Mouse (Mus musculus): Measurements from ENCODE around the gene Col20a1. TPM values are rescaled to one million over a fixed set of nuclear protein-coding genes. Genes with fewer than 3 reads are reported as not detected.
A peak's percentile ranks its signal among the peaks of the same experiment; 100 is the strongest.

Gene Col20a1
- total and polyA plus RNA-seq, 2 experiments from 2014 or later, result 0.28 to 0.68 TPM

GRCm38 (mm10) chr2:181008339-181008738 is 22.0 kb downstream of the Col20a1 start:
- Histone ChIP-seq H3K4me1 (ENCODE audit: insufficient read depth, low read length) (no peaks in the 10 kb centered on the region), H3K4me2 (ENCODE audit: low read depth, low read length) (no peak overlapping the region), H3K9me3 (ENCODE audit: low read length) (no peaks in the 10 kb centered on the region), H3K27me3 (ENCODE audit: insufficient read depth, low read length) (no peaks in the 10 kb centered on the region), H3K36me3 (ENCODE audit: insufficient read depth, low read length) (no peaks in the 10 kb centered on the region), H3K27ac (no peak overlapping the region), H3K4me3 (ENCODE audit: low read length) (no peak overlapping the region), H3K9ac (replicated peaks; ENCODE audit: low read length) (no peak overlapping the region)
- ATAC-seq (no peak), DNase-seq (ENCODE audit: low spot score) (no peak)
- 62% methylated on average over 5 of the region's 5 CpGs for WGBS
- no peak for TF ChIP-seq CTCF (IDR thresholded peaks at IDR 0.05; ENCODE audit: low read depth)

- no peaks in the 10 kb centered on the region for H3K27me3 ChIP-seq (ENCODE audit: insufficient read depth, low read length)
- no peak for ATAC-seq
- no peak for DNase-seq (ENCODE audit: low spot score)
- H3K9me3 ChIP-seq (ENCODE audit: low read length), result no peaks in the 10 kb centered on the region
- 77% methylated on average over 11 of the region's 11 CpGs for WGBS
- H3K9ac ChIP-seq (replicated peaks; ENCODE audit: low read length), result no peak overlapping the region
- H3K4me3 ChIP-seq (ENCODE audit: low read length), result no peak overlapping the region
- H3K4me2 ChIP-seq (ENCODE audit: low read depth, low read length), result no peak overlapping the region
- TF ChIP-seq CTCF (IDR thresholded peaks at IDR 0.05; ENCODE audit: low read depth), result no peak
- no peaks in the 10 kb centered on the region for H3K4me1 ChIP-seq (ENCODE audit: insufficient read depth, low read length)
- H3K27ac ChIP-seq, result no peak overlapping the region
- peaks cover 6% of the 10 kb centered on the region; the same call in 1 of the 2 replicates for H3K36me3 ChIP-seq (ENCODE audit: insufficient read depth, low read length)
These were observed 45.1 kb downstream of the Col20a1 start for GRCm38 (mm10) chr2:181031406-181031934.

- Histone ChIP-seq H3K4me2 (ENCODE audit: low read depth, low read length) (no peak overlapping the region), H3K36me3 (ENCODE audit: insufficient read depth, low read length) (peaks cover 6% of the 10 kb centered on the region; the same call in 1 of the 2 replicates), H3K27ac (no peak overlapping the region), H3K9me3 (ENCODE audit: low read length) (no peaks in the 10 kb centered on the region), H3K27me3 (ENCODE audit: insufficient read depth, low read length) (no peaks in the 10 kb centered on the region), H3K4me3 (ENCODE audit: low read length) (no peak overlapping the region), H3K4me1 (ENCODE audit: insufficient read depth, low read length) (no peaks in the 10 kb centered on the region), H3K9ac (replicated peaks; ENCODE audit: low read length) (no peak overlapping the region)
- peak; percentile 76 for TF ChIP-seq CTCF (IDR thresholded peaks at IDR 0.05; ENCODE audit: low read depth)
- DNase-seq (ENCODE audit: low spot score) (peak; percentile 77), ATAC-seq (peak; percentile 73)
- WGBS, result 37% methylated on average over 5 of the region's 5 CpGs
These were observed 46.1 kb downstream of the Col20a1 start for GRCm38 (mm10) chr2:181032407-181032806.

- Histone ChIP-seq H3K27me3 (ENCODE audit: insufficient read depth, low read length) (no peaks in the 10 kb centered on the region), H3K4me2 (ENCODE audit: low read depth, low read length) (no peak overlapping the region), H3K27ac (no peak overlapping the region), H3K4me3 (ENCODE audit: low read length) (no peak overlapping the region), H3K9me3 (ENCODE audit: low read length) (no peaks in the 10 kb centered on the region), H3K36me3 (ENCODE audit: insufficient read depth, low read length) (peaks cover 3% of the 10 kb centered on the region; the same call in 1 of the 2 replicates), H3K4me1 (ENCODE audit: insufficient read depth, low read length) (no peaks in the 10 kb centered on the region), H3K9ac (replicated peaks; ENCODE audit: low read length) (no peak overlapping the region)
- TF ChIP-seq CTCF (IDR thresholded peaks at IDR 0.05; ENCODE audit: low read depth), result no peak
- no peak for ATAC-seq
- peak; percentile 26 for DNase-seq (ENCODE audit: low spot score)
- WGBS, result 60% methylated on average over 6 of the region's 6 CpGs
These were observed 47.0 kb downstream of the Col20a1 start for GRCm38 (mm10) chr2:181033310-181033709.

- WGBS, result 88% methylated on average over 7 of the region's 7 CpGs
- ATAC-seq, result no peak
These were observed 48.9 kb downstream of the Col20a1 start for GRCm38 (mm10) chr2:181035186-181035585.

GRCm38 (mm10) chr2:181036561-181036960 is 50.2 kb downstream of the Col20a1 start:
- no peak overlapping the region for H3K4me3 ChIP-seq (ENCODE audit: low read length)
- H3K9me3 ChIP-seq (ENCODE audit: low read length), result no peaks in the 10 kb centered on the region
- ATAC-seq (no peak), DNase-seq (ENCODE audit: low spot score) (no peak)
- no peaks in the 10 kb centered on the region for H3K4me1 ChIP-seq (ENCODE audit: insufficient read depth, low read length)
- no peak overlapping the region for H3K27ac ChIP-seq
- H3K4me2 ChIP-seq (ENCODE audit: low read depth, low read length), result no peak overlapping the region
- H3K9ac ChIP-seq (replicated peaks; ENCODE audit: low read length), result no peak overlapping the region
- no peaks in the 10 kb centered on the region for H3K27me3 ChIP-seq (ENCODE audit: insufficient read depth, low read length)
- no peak for TF ChIP-seq CTCF (IDR thresholded peaks at IDR 0.05; ENCODE audit: low read depth)
- H3K36me3 ChIP-seq (ENCODE audit: insufficient read depth, low read length), result no peaks in the 10 kb centered on the region
- 77% methylated on average over 6 of the region's 6 CpGs for WGBS

More at GRCm38 (mm10) chr2:181035186-181035585, 48.9 kb downstream of the Col20a1 start:
- no peak overlapping the region for H3K4me2 ChIP-seq (ENCODE audit: low read depth, low read length)
- no peaks in the 10 kb centered on the region for H3K9me3 ChIP-seq (ENCODE audit: low read length)
- no peaks in the 10 kb centered on the region for H3K36me3 ChIP-seq (ENCODE audit: insufficient read depth, low read length)
- no peak overlapping the region for H3K4me3 ChIP-seq (ENCODE audit: low read length)
- no peak for DNase-seq (ENCODE audit: low spot score)
- H3K4me1 ChIP-seq (ENCODE audit: insufficient read depth, low read length), result no peaks in the 10 kb centered on the region
- H3K27ac ChIP-seq, result no peak overlapping the region
- no peak for TF ChIP-seq CTCF (IDR thresholded peaks at IDR 0.05; ENCODE audit: low read depth)
- no peak overlapping the region for H3K9ac ChIP-seq (replicated peaks; ENCODE audit: low read length)
- no peaks in the 10 kb centered on the region for H3K27me3 ChIP-seq (ENCODE audit: insufficient read depth, low read length)

- Histone ChIP-seq H3K27me3 (ENCODE audit: insufficient read depth, low read length) (no peaks in the 10 kb centered on the region), H3K36me3 (ENCODE audit: insufficient read depth, low read length) (no peaks in the 10 kb centered on the region), H3K4me3 (ENCODE audit: low read length) (peak overlapping the region; percentile 67), H3K4me1 (ENCODE audit: insufficient read depth, low read length) (peaks cover 17% of the 10 kb centered on the region), H3K9ac (replicated peaks; ENCODE audit: low read length) (peak overlapping the region; percentile 74), H3K4me2 (ENCODE audit: low read depth, low read length) (peak overlapping the region; percentile 88), H3K27ac (peak overlapping the region; percentile 32; the same call in 1 of the 2 replicates), H3K9me3 (ENCODE audit: low read length) (no peaks in the 10 kb centered on the region)
- no peak for TF ChIP-seq CTCF (IDR thresholded peaks at IDR 0.05; ENCODE audit: low read depth)
- ATAC-seq (peak; percentile 42), DNase-seq (ENCODE audit: low spot score) (peak; percentile 61)
- 1% methylated on average over 43 of the region's 63 CpGs for WGBS
These were observed 52.5 kb downstream of the Col20a1 start for GRCm38 (mm10) chr2:181038644-181039355.
